Mouse (Mus musculus): ENCODE data around the gene Slc30a7.

- TF ChIP-seq CTCF (conservative IDR thresholded peaks at IDR 0.05; ENCODE audit: insufficient read depth, insufficient read length, low read depth, low read length) (no peak), POLR2A (IDR thresholded peaks at IDR 0.05; ENCODE audit: low read depth, low read length) (no peak)
These were observed 69.4 kb downstream of the Slc30a7 start for GRCm38 (mm10) chr3:115937807-115938206.

All from kidney, adult 2 months (tissue).